Mouse (Mus musculus) megakaryocyte, embryonic 14.5 days (primary cell): ENCODE data around the gene Prr23a2.

Experiments
- FLI1 ChIP-seq: IDR thresholded peaks from 2 replicates; pipeline ENCODE4 v1.6.1; 2012; ENCODE audit warnings: low read length, inconsistent platforms, mixed read lengths
- GATA1 ChIP-seq: IDR thresholded peaks from 3 replicates; pipeline ENCODE4 v1.6.1; 2012; ENCODE audit warnings: mixed read lengths, low read length, inconsistent platforms, borderline replicate concordance

DNA sequence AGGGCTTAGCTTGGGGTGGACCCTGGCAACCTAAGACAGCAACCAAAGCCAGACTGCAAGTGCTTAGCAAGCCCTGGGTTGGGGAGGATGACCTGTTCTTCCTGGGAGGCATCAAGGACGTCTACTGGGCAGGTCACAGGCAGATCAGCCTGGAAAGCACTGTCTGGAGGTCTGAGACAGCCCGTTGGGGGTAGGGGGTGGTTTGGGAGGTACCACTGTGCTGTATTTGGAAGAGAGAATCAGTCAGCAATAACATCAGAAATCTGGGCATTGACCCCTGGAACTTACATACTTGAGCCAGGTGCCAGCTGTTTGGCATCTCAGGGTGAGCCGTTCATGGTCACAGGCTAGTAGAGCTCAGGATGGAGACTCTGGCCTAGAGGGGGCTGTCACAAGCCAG, 40.2 kb upstream of the Prr23a2 start:
- TF ChIP-seq FLI1, result no peak
- no peak for TF ChIP-seq GATA1
